Mouse (Mus musculus) hindbrain, embryonic 16.5 days (tissue): ENCODE measurements around the gene Rchy1. TPM values are rescaled to one million over a fixed set of nuclear protein-coding genes. Genes with fewer than 3 reads are reported as not detected.

Source experiments
- ATAC-seq: fragments of 200-750 bp; cut with Nextera tagmentation; 2 replicates; pipeline ENCODE4 v1.8.0; 2017; ENCODE audit warnings: moderate TSS enrichment, moderate library complexity
- H3K27ac ChIP-seq: fragments of 300-500 bp; sonication (generic); 2 replicates; pipeline ENCODE4 v1.5.1; 2014; ENCODE audit warnings: low read depth, mild to moderate bottlenecking, control low read depth, low read length, moderate library complexity
- H3K27me3 ChIP-seq: fragments of 300-500 bp; sonication (generic); replicated peaks from 2 replicates; pipeline ENCODE4 v1.6.1; 2014; ENCODE audit warnings: low read length; ENCODE audit not compliant: control insufficient read depth, insufficient read depth
- H3K36me3 ChIP-seq: fragments of 300-500 bp; sonication (generic); 2 replicates; pipeline ENCODE4 v1.6.1; 2014; ENCODE audit warnings: mild to moderate bottlenecking, low read length, moderate library complexity, mixed read lengths; ENCODE audit not compliant: control insufficient read depth, insufficient read depth
- H3K4me1 ChIP-seq: fragments of 300-500 bp; sonication (generic); 2 replicates; pipeline ENCODE4 v1.6.1; 2014; ENCODE audit warnings: low read depth, low read length; ENCODE audit not compliant: control insufficient read depth, insufficient read depth
- H3K4me2 ChIP-seq: fragments of 300-500 bp; sonication (generic); 2 replicates; pipeline ENCODE4 v1.6.1; 2014; ENCODE audit warnings: mild to moderate bottlenecking, low read length, control low read depth, moderate library complexity
- H3K4me3 ChIP-seq: fragments of 300-500 bp; sonication (generic); 2 replicates; pipeline ENCODE4 v1.5.1; 2014; ENCODE audit warnings: mild to moderate bottlenecking, low read length, control low read depth, moderate library complexity
- H3K9ac ChIP-seq: fragments of 300-500 bp; sonication (generic); 2 replicates; pipeline ENCODE4 v1.6.1; 2014; ENCODE audit warnings: low read depth, mild to moderate bottlenecking, control low read depth, low read length, moderate library complexity
- H3K9me3 ChIP-seq: fragments of 300-500 bp; sonication (generic); 2 replicates; pipeline ENCODE4 v1.6.1; 2014; ENCODE audit warnings: mild to moderate bottlenecking, low read length, moderate library complexity; ENCODE audit not compliant: control insufficient read depth
- WGBS: fragments of 180-500 bp; shearing (Covaris S2); extraction: QIAGEN DNeasy Blood & Tissue Kit; methylation state at CpG from one replicate; pipeline ENCODE4 v1.1.7; 2014; 5-methylcytosine and 5-hydroxymethylcytosine counted together
- polyA plus RNA-seq: library from polyadenylated mRNA; unstranded; fragments of >200 nt; fragmentation: Nextera tagmentation; extraction: Ambion mirVana; gene quantifications from 2 replicates; pipeline ENCODE4 v1.2.1, GENCODE M21; 2015

Gene Rchy1
- polyA plus RNA-seq, 1 experiment from 2014 or later: 77.9 TPM

GRCm38 (mm10) chr5:91972046-91972445 is 9.2 kb upstream of the Rchy1 start:
- no peak overlapping the region for H3K4me2 ChIP-seq
- no peaks in the 10 kb centered on the region for H3K27me3 ChIP-seq
- H3K9ac ChIP-seq: no peak overlapping the region
- no peak overlapping the region for H3K4me3 ChIP-seq
- H3K27ac ChIP-seq: no peak overlapping the region
- WGBS: 93% methylated on average over 3 of the region's 3 CpGs
- no peaks in the 10 kb centered on the region for H3K36me3 ChIP-seq
- no peaks in the 10 kb centered on the region for H3K9me3 ChIP-seq
- no peaks in the 10 kb centered on the region for H3K4me1 ChIP-seq
- ATAC-seq: no peak

- H3K9ac ChIP-seq: peak overlapping the region; percentile 84
- peaks cover 2% of the 10 kb centered on the region for H3K36me3 ChIP-seq
- H3K9me3 ChIP-seq: no peaks in the 10 kb centered on the region
- H3K4me1 ChIP-seq: peaks cover 22% of the 10 kb centered on the region
- peak overlapping the region; percentile 99 for H3K27ac ChIP-seq
- ATAC-seq: no peak
- peak overlapping the region; percentile 81 for H3K4me3 ChIP-seq
- no peaks in the 10 kb centered on the region for H3K27me3 ChIP-seq
- WGBS: under 1% methylated on average over 14 of the region's 14 CpGs
- peak overlapping the region; percentile 75 for H3K4me2 ChIP-seq
Measured at GRCm38 (mm10) chr5:91962259-91962638, 619 bp downstream of the Rchy1 start.

GRCm38 (mm10) chr5:91961370-91961769 is 1.5 kb downstream of the Rchy1 start:
- Histone ChIP-seq H3K9me3 (no peaks in the 10 kb centered on the region), H3K4me1 (peaks cover 22% of the 10 kb centered on the region), H3K27me3 (no peaks in the 10 kb centered on the region), H3K9ac (peak overlapping the region; percentile 84), H3K4me2 (peak overlapping the region; percentile 75), H3K36me3 (peaks cover 7% of the 10 kb centered on the region), H3K27ac (no peak overlapping the region), H3K4me3 (peak overlapping the region; percentile 81)
- ATAC-seq: no peak
- 93% methylated on average over 1 of the region's 1 CpGs for WGBS

- H3K4me1 ChIP-seq: peaks cover 22% of the 10 kb centered on the region
- no peak for ATAC-seq
- WGBS: 58% methylated on average over 3 of the region's 3 CpGs
- no peak overlapping the region; the same call in 1 of the 2 replicates for H3K9ac ChIP-seq
- H3K4me3 ChIP-seq: no peak overlapping the region
- H3K27ac ChIP-seq: no peak overlapping the region
- peak overlapping the region; percentile 75 for H3K4me2 ChIP-seq
- no peaks in the 10 kb centered on the region for H3K27me3 ChIP-seq
- no peaks in the 10 kb centered on the region for H3K9me3 ChIP-seq
- H3K36me3 ChIP-seq: peaks cover 7% of the 10 kb centered on the region
Measured at GRCm38 (mm10) chr5:91960606-91961254, 2.1 kb downstream of the Rchy1 start.

DNA sequence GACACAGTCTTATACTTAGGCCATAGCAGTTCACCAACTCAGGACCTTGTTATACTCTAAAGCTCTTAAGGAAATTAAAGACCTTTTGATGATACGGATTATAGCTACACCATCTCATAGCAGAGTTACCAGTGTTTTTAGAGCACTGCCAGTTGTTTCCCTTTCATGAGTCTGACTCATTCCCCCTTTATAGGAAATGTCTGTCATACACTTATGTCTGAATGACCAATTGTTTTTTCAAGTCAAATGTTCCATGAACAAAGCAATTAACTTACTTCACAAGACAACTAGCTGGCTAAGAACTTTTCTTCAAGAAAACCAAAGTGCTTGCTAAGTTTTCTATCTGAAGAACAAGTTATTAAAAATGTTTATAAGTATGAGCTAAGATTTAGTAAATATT is 2.9 kb downstream of the Rchy1 start:
- ATAC-seq: no peak
- Histone ChIP-seq H3K36me3 (peaks cover 7% of the 10 kb centered on the region), H3K27ac (no peak overlapping the region), H3K4me3 (no peak overlapping the region), H3K27me3 (no peaks in the 10 kb centered on the region), H3K4me2 (no peak overlapping the region; the same call in 1 of the 2 replicates), H3K9ac (no peak overlapping the region; the same call in 1 of the 2 replicates), H3K4me1 (peaks cover 22% of the 10 kb centered on the region), H3K9me3 (no peaks in the 10 kb centered on the region)
- 98% methylated on average over 1 of the region's 1 CpGs for WGBS

DNA sequence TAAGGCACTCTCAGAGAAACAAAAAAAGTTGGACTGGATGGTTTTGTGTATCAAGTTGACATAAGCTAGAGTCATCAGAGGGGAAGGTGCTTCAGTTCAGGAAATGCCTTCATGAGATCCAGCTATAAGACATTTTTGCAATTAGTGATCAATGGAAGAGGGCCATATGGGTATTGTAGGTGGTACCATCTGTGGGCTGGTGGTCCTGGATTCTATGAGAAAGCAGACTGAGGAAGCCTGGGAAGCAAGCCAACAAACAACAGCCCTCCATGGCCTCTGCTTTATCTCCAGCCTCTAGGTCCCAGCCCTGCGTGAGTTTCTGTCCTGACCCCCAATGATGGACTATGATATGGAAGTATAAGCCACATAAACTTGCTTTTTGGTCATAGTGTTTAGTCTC is 3.8 kb downstream of the Rchy1 start:
- H3K4me2 ChIP-seq: no peak overlapping the region
- H3K4me1 ChIP-seq: peaks cover 22% of the 10 kb centered on the region
- ATAC-seq: no peak
- no peak overlapping the region for H3K4me3 ChIP-seq
- H3K36me3 ChIP-seq: peaks cover 7% of the 10 kb centered on the region
- H3K27me3 ChIP-seq: no peaks in the 10 kb centered on the region
- H3K9ac ChIP-seq: no peak overlapping the region
- 63% methylated on average over 1 of the region's 1 CpGs for WGBS
- no peak overlapping the region for H3K27ac ChIP-seq
- H3K9me3 ChIP-seq: no peaks in the 10 kb centered on the region

GRCm38 (mm10) chr5:91956991-91957760 is 5.7 kb downstream of the Rchy1 start:
- Histone ChIP-seq H3K4me2 (no peak overlapping the region), H3K9ac (no peak overlapping the region), H3K27ac (no peak overlapping the region), H3K4me3 (no peak overlapping the region), H3K27me3 (no peaks in the 10 kb centered on the region), H3K9me3 (no peaks in the 10 kb centered on the region), H3K4me1 (peaks cover 15% of the 10 kb centered on the region), H3K36me3 (peaks cover 14% of the 10 kb centered on the region)
- ATAC-seq: no peak
- 89% methylated on average over 3 of the region's 3 CpGs for WGBS

DNA sequence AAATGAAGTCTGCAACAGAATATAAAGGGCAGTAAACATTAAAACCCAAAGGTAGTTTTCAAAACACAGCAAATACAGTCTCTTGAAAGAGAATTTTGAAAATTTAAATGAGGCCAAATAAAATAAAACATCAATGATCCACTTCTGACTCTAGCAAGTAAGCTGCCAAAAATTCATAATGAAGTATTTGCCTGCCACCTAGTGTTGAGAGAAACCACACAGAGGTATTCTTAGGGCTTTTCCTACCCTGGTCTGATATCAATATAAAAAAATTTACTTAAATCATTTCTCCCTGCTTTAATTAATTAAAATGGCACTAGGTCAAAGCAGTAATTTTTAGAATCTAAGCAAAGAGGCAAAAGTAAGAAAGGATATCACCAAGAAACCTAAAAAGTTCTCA is 11.5 kb downstream of the Rchy1 start:
- H3K27ac ChIP-seq: no peak overlapping the region
- H3K4me1 ChIP-seq: no peaks in the 10 kb centered on the region
- H3K9me3 ChIP-seq: no peaks in the 10 kb centered on the region
- no peak overlapping the region for H3K4me2 ChIP-seq
- ATAC-seq: peak; percentile 71; the same call in 1 of the 2 replicates
- peaks cover 33% of the 10 kb centered on the region for H3K36me3 ChIP-seq
- H3K27me3 ChIP-seq: no peaks in the 10 kb centered on the region
- no peak overlapping the region for H3K4me3 ChIP-seq
- no peak overlapping the region for H3K9ac ChIP-seq

GRCm38 (mm10) chr5:91949441-91949840 is 13.4 kb downstream of the Rchy1 start:
- Histone ChIP-seq H3K36me3 (peaks cover 36% of the 10 kb centered on the region), H3K4me3 (no peak overlapping the region), H3K27me3 (no peaks in the 10 kb centered on the region), H3K4me1 (no peaks in the 10 kb centered on the region), H3K9me3 (no peaks in the 10 kb centered on the region), H3K4me2 (no peak overlapping the region), H3K27ac (no peak overlapping the region), H3K9ac (no peak overlapping the region)
- WGBS: 87% methylated on average over 7 of the region's 7 CpGs
- ATAC-seq: no peak
